Mouse (Mus musculus): Measurements from ENCODE around the gene Zfp316.

DNA sequence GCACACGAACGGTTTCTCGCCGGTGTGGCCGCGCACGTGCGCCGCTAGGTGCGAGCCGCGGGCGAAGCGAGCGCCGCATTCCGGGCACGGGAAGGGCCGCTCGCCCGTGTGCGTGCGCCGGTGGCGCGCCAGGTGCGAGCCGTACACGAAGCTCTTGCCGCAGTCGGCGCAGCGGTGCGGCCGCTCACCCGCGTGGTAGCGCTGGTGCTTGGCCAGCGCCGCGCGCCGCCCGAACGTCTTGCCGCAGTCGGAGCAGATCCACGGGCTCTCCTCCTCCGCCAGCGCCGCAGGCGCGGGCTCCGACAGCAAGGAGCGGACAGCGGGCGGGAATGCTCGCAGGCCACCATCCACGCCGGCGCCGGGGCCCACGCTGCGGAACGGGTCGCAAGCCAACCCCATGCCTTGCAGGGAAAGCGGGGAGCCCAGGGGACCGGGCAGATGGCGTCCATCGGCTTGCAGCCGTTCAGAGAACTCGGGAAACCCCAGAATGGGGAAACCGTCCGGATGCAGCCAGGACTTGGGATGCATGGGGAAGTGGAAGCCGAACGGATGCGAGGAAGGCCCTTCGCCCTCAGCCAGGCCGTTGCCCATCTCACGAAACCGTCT, 15.8 kb downstream of the Zfp316 start:
- TF ChIP-seq POLR2AphosphoS2 (IDR thresholded peaks at IDR 0.05; ENCODE audit: insufficient read length, low read depth) = no peak
- TF ChIP-seq SRF (IDR thresholded peaks at IDR 0.05; ENCODE audit: control insufficient read depth, insufficient read length, low read depth) = no peak
